Mouse (Mus musculus) erythroblast, embryonic 14.5 days (primary cell): ENCODE results near the gene Cel.

Source experiments
- GATA1 ChIP-seq: IDR thresholded peaks from 2 replicates; pipeline ENCODE4 v1.6.1; 2012; ENCODE audit warnings: low read length, inconsistent platforms, mixed read lengths
- TAL1 ChIP-seq: IDR thresholded peaks from 3 replicates; pipeline ENCODE4 v1.6.1; 2012; ENCODE audit warnings: low read length, inconsistent platforms, mixed read lengths

GRCm38 (mm10) chr2:28610716-28611406, 47.7 kb upstream of the Cel start:
- no peak for TF ChIP-seq GATA1
- TF ChIP-seq TAL1, result no peak
